Mouse (Mus musculus): ENCODE results near the gene Aaed1.

- no peak for TF ChIP-seq CTCF (IDR thresholded peaks at IDR 0.05; ENCODE audit: low read depth)
- TF ChIP-seq EP300 (optimal IDR thresholded peaks at IDR 0.05): no peak
Observed at GRCm38 (mm10) chr13:64299069-64299468, 13.4 kb downstream of the Aaed1 start.
